Mouse (Mus musculus): ENCODE measurements around the gene Sh3kbp1.

GRCm38 (mm10) chrX:159702850-159703249 is 75.8 kb downstream of the Sh3kbp1 start:
- TF ChIP-seq CTCF (IDR thresholded peaks at IDR 0.05; ENCODE audit: low read depth) (no peak), EP300 (IDR thresholded peaks at IDR 0.05; ENCODE audit: low read depth) (no peak)

Measured in liver, embryonic 14.5 days (tissue).